Mouse (Mus musculus): ENCODE measurements around the gene Zfp61.

Zfp61 gene

GRCm38 (mm10) chr7:24300771-24301282 is at the start of gene Zfp61:
Gene Zfp61, minus strand, starts transcription at chr7:24301232.
- DNase-seq (ENCODE audit: low read depth in 1 of 2, low spot score in 2 of 2) = no peak

DNA sequence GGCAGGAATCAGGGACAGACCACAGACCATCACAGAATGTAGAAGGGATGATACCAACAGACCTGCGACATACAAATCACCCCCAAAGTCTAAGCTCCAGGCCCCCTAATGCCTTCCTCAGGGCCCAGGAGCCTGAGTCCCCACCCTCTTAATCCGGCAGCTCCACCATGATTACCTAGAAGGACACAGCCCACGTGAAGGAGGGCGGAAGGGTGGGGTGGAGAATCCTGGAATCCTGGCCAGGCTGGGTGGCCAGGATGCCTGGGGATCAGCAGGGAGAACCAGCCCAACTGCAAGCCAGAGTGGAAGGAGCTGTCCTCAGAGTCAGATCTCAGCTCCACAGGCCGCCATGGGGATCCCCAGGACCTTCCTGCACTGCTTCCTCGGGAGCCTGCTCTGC is 47.9 kb upstream of the Zfp61 start, which contains the start of gene Lypd5:
Gene Lypd5, plus strand, starts transcription at position 301 of the 400 bp plus-strand sequence.
- DNase-seq (ENCODE audit: low read depth in 1 of 2, low spot score in 2 of 2) = no peak

DNA sequence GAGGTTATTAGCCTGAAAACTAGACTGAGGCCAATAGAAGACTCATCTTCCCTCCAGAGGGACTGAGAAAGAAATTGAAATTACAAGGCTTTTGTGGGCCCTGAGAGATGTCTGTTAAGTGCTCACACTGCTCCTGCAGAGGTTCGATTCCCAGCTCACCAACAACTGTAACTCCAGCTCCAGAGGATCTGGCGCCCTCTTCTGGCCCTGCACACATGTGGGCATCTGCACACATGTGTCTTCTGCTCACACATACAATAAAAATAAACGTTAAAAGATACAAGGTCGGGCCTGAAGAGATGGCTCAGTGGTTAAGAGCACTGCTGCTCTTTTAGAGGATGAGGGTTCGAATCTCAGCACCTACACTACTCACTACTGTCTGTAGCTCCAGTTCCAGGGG is 45.4 kb upstream of the Zfp61 start:
- no peak for DNase-seq (ENCODE audit: low read depth in 1 of 2, low spot score in 2 of 2)

DNA sequence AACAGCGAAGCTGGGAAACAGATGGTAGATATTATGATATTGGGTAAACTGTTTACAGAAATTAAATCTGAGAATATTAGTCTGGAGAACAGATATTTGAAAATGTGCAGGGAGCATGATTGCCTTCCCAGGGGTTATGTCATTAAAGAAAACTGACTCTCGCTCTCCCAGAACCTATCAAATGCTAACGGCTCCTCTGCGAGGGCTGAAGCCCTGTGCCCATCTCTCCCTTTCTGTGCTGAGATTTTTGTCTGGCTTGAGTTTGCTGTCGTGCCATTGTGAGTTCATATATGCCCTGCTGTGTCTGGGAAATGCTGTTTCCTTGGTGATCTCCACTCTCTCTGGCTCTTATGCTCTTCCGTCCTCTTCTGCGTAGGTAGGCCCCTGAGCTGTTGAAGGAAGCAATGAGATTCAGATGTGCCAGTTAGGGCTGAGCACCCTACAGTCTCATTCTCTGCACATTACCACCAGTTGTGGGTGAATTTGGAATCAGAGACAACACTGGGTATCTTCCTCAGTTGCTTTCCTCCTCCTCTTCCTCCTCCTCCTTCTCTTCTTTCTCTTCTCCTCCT is 42.8 kb upstream of the Zfp61 start:
- no peak for DNase-seq (ENCODE audit: low read depth in 1 of 2, low spot score in 2 of 2)

DNA sequence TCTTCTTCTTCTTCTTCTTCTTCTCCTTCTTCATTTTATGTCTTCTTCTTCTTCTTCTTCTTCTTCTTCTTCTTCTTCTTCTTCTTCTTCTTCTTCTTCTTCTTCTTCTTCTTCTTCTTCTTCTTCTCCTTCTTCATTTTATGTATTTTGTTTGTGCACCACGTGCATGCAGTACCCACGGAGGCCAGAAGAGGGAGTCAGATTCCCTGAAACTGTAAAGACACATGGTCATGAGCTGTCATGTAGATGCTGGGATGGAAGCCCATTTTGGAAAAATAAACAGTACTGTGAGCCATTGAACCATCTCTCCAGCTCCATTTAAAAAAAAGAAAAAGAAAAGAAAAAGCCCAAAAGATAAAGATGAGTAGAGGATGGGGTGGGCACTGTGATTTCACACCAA is 37.2 kb upstream of the Zfp61 start:
- DNase-seq (ENCODE audit: low read depth in 1 of 2, low spot score in 2 of 2) = no peak

DNA sequence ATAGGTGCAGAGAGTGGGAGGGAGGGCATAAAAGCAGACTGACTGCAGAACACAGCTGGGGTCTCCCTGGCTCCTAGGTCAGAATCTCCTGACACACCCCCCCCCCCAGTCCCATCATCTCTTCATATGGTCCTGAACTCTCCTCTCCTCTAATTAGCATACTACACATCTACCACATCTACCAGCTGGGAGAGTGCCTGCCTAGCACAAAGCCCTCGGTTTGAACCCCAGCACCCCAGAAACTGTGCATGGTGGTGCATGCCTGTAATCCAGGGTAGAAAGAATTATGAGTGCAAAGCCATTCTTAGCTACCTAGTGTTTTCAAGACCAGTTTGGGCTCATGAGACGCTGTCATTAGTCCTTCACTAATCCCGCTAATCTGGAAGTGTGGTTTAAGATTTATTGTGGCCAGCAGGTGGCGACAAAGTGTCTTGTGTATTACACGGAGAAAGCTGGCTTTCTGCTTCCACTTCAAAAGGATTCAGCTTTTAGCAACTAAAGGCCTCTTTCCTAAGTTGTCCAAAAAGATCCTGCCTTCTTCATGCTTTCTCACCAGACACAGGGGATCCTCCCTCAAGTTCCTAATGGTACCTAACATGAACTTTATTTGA is 34.8 kb upstream of the Zfp61 start:
- peak in 1 of 2 experiments; percentile 44 for DNase-seq (ENCODE audit: low read depth in 1 of 2, low spot score in 2 of 2)

- DNase-seq (ENCODE audit: low read depth in 1 of 2, low spot score in 2 of 2) = no peak
Observed at GRCm38 (mm10) chr7:24333304-24333986, 32.4 kb upstream of the Zfp61 start, which contains the start of gene Tescl. Gene Tescl, minus strand, starts transcription at chr7:24333936.

- DNase-seq (ENCODE audit: low read depth in 1 of 2, low spot score in 2 of 2) = no peak
Observed at GRCm38 (mm10) chr7:24327281-24327975, 26.4 kb upstream of the Zfp61 start.

GRCm38 (mm10) chr7:24326273-24327135 is 25.5 kb upstream of the Zfp61 start:
- DNase-seq (ENCODE audit: low read depth in 1 of 2, low spot score in 2 of 2) = no peak

DNA sequence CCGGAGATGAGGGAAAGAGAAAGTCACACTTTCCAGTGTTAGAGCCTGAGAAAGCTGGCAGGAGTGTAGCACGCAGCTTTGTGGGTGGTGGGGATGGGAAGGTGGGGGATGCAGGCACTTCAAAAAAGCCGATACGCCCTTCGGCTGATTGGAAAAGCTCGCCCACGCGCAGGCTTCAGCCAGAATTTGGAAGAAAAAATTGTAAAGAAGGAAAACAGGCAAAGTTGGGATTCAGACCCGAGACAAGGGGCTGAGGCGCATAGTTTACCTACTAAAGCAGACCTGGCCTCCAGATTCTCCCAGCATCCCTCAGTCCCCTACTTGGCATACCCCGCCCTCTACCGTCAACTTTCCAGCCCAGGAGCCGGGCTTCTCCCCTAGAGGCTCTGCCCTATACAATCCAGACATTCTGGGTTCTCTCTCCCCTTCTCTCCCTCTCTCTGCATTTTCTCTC is 24.7 kb upstream of the Zfp61 start:
- DNase-seq (ENCODE audit: low read depth in 1 of 2, low spot score in 2 of 2) = no peak

DNA sequence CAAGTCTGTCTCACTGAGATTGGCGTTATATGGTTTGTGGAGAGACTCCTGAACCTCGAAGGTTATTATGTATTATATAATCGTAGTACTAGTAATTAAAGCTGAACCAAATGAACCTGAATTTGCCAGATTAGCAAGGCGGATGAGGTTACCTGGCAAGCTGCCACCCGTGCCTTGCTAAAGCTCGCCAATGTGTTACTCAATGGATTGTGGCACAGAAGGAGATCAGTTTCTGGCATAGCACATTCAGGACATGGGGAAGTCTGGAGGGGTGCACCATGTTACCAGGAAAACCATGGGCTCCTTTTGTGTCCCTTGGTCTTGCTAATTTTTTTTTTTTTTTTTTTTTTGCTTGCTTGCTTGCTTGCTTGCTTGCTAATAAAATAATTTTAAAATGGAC is 24.2 kb upstream of the Zfp61 start:
- DNase-seq (ENCODE audit: low read depth in 1 of 2, low spot score in 2 of 2) = no peak

- no peak for DNase-seq (ENCODE audit: low read depth in 1 of 2, low spot score in 2 of 2)
Observed at GRCm38 (mm10) chr7:24322593-24322992, 21.6 kb upstream of the Zfp61 start.

GRCm38 (mm10) chr7:24318942-24319341 is 17.9 kb upstream of the Zfp61 start:
- DNase-seq (ENCODE audit: low read depth in 1 of 2, low spot score in 2 of 2) = no peak

DNA sequence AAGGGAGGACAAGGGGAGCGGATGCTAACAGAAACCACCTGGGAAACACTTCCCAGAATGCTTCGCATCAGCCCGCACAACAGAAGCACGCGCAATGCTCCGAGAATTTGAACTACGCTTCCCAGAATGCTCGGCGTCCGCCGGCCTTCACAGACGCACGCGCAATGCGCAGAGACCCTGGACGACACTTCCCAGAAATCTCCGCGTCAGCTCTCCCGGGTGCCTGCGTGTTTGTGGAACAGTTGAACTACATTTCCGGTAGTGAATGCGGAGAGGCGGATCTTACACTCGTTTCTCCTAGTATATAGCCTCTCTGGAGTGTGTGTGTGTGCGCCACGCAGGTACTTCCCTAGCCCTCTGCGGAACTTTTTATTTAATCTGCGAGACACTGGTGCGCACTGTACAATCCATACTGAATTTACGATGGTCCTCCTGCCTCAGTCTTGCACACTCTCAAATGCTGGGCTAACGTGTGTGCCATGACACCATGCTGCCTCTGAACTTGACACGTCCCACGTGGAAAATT is 15.6 kb upstream of the Zfp61 start, which contains the start of gene Zfp94:
Gene Zfp94, minus strand, starts transcription at position 100 of the 526 bp plus-strand sequence.
- peak; percentile 59 to 75 for DNase-seq (ENCODE audit: low read depth in 1 of 2, low spot score in 2 of 2)

DNA sequence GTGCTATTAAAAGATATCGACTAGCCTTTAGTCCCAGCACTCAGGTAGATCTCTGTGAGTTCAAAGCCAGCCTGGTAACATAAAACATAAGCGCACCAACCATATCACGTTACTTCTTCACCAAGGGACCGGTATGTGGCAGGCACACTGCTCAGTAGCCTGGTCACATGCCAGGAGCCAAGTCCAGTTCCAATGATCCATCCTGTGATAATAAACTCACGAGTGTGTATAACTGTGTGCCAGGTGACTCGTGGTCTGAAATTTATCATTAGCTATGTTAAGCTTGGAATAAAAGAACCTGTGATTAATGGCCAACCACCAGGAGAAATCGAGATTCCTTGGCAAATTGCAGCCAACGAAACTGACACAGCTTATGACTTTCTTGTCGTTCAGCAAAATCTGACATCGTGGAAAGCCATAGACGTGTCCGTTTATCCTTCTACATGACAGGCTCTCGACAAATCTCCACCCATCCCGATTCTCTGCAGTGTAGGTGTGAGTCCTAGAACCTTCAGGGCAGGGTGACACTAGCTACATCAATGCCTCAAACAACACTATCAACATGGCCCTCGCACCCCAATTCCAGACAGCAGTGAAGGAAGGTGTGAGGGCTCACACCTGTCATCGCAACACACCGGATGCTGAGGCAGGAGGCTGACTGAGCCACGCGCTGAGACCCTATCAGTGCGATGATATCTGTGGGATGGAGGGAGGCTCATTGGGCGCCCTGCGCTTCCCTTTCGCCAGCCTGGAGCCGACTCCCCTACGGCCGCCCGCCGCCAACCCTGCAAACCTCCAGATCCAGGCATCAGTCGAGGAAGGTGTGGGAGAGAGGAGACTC is 14.9 kb upstream of the Zfp61 start:
- no peak for DNase-seq (ENCODE audit: low read depth in 1 of 2, low spot score in 2 of 2)

DNA sequence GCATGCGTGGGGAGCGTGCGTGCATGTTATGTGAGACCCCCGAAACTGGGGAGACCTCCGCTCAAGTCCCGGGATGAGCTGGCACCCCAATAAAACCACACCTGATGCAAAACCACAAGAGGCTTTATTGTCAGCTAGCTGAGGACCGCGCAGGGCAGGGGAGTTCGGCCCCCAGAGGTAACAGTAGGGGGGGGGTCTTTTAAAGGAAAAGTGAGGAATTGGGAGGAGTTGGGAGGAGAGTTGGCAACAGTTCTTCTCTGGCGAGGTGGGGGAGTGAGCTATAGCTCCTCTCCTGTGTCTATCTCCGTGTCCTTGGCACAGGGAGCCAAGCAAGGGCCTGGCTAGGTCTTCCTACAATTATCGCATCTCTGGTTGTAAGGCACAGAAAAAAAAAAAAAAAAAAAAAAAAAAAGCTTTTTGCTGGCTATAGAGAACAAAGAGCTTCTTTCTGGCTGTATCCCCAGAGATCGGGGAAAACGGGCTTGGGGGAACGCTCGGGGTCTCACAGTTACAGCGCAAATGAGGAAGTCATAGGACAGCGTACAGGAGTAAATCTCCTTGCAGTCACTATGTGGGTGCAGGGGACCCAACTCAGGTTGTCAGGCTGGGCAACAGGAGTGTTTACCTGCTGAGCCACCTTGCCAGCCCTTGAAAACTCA is 1.1 kb downstream of the Zfp61 start:
- no peak for DNase-seq (ENCODE audit: low read depth in 1 of 2, low spot score in 2 of 2)

DNA sequence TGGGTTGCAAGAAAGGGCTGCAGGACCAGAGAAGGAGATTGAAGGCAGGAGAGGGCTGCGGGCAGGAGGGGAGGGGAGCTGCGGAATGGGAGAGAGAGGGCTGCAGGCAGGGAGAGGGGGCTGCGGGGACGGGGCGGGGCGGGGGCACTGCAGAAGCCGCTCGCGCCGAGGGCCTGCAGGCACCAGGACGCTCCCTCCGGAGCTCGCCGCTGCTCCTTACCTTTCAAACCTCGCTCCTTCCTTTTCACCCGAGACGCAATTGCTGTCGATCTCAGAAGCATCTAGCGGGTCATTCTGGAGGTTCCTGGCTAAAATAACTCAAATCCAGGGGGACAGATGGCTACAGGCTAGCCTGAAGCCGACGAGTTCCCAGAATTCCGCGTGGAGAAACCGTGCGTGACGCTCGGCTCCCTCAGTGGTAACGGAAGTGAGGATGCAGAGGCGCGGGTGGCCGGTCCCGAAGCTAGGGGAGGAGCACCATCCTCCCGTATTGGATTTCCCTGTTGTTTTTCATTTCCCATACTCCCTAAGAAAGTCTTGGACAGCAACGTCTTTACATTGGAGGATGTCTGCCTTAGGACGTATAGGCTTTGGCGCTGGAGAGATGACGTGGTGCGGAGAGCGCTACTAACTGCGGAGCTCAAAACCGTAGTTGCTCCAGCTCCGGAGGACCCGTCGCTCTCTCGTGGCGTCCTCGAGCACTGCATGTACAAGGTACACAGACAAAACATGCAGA is 1.9 kb downstream of the Zfp61 start:
- DNase-seq (ENCODE audit: low read depth in 1 of 2, low spot score in 2 of 2) = peak; percentile 16 to 25

GRCm38 (mm10) chr7:24298635-24298972 is 2.4 kb downstream of the Zfp61 start:
- DNase-seq (ENCODE audit: low read depth in 1 of 2, low spot score in 2 of 2) = no peak

Measured in monocyte, adult 2 months (primary cell).